In genomic region chr10:111881339-111882211, GRCm38 (mm10) we compare ENCODE assay signal across 11 mouse cellular contexts.
A peak's percentile ranks its signal among the peaks of the same experiment; 100 is the strongest.
DNase-seq lines count a peak whose midpoint lies in the region; ATAC-seq lines count a peak whose summit lies in the region.
"Had no signal": no experiment of that assay in that cellular context is flagged by ENCODE, and none has a peak within 500 bp of the region (broad histone marks: within the 10 kb centered on the region; RNA-seq: fewer than 3 reads in every experiment).

No protein-coding gene starts in this region.

- no peaks in the 10 kb centered on the region for H3K9me3 ChIP-seq in limb, embryonic 13.5 days
- H3K9me3 ChIP-seq in limb, embryonic 10.5 days (replicated peaks), result no peaks in the 10 kb centered on the region
- no peaks in the 10 kb centered on the region for H3K9me3 ChIP-seq in hindbrain, embryonic 12.5 days (replicated peaks)
- H3K9me3 ChIP-seq: megakaryocyte, embryonic 14.5 days had no signal

- H3K4me2 ChIP-seq in limb, embryonic 13.5 days (replicated peaks), result 0 out of 2 replicates have a peak overlapping the region, but pooled peaks have one; percentile 4
- H3K4me2 ChIP-seq in hindbrain, embryonic 12.5 days (replicated peaks), result peak overlapping the region; percentile 29; the same call in 1 of the 2 replicates

- 57% methylated on average over 24 of the region's 24 CpGs for WGBS in limb, embryonic 13.5 days
- 77% methylated on average over 24 of the region's 24 CpGs for WGBS in limb, embryonic 10.5 days
- 52% methylated on average over 24 of the region's 24 CpGs for WGBS in hindbrain, embryonic 12.5 days

- no peak overlapping the region for H3K4me3 ChIP-seq in limb, embryonic 13.5 days
- no peak overlapping the region for H3K4me3 ChIP-seq in limb, embryonic 10.5 days
- H3K4me3 ChIP-seq in hindbrain, embryonic 12.5 days, result no peak overlapping the region
- H3K4me3 ChIP-seq: heart, adult 2 months; megakaryocyte, embryonic 14.5 days had no signal

- H3K9ac ChIP-seq in limb, embryonic 13.5 days, result no peak overlapping the region
- H3K9ac ChIP-seq in hindbrain, embryonic 12.5 days, result no peak overlapping the region

- H3K36me3 ChIP-seq in limb, embryonic 13.5 days, result no peaks in the 10 kb centered on the region
- no peaks in the 10 kb centered on the region for H3K36me3 ChIP-seq in limb, embryonic 10.5 days
- no peaks in the 10 kb centered on the region for H3K36me3 ChIP-seq in hindbrain, embryonic 12.5 days

- H3K4me1 ChIP-seq in limb, embryonic 13.5 days, result no peaks in the 10 kb centered on the region
- H3K4me1 ChIP-seq in limb, embryonic 10.5 days, result peaks cover 13% of the 10 kb centered on the region
- peaks cover 5% of the 10 kb centered on the region; the same call in 1 of the 2 replicates for H3K4me1 ChIP-seq in hindbrain, embryonic 12.5 days

- H3K27ac ChIP-seq in limb, embryonic 13.5 days, result no peak overlapping the region
- no peak overlapping the region for H3K27ac ChIP-seq in limb, embryonic 10.5 days
- peak overlapping the region; percentile 44; the same call in 1 of the 2 replicates for H3K27ac ChIP-seq in hindbrain, embryonic 12.5 days
- H3K27ac ChIP-seq: heart, adult 2 months had no signal

- no peaks in the 10 kb centered on the region for H3K27me3 ChIP-seq in limb, embryonic 13.5 days
- no peaks in the 10 kb centered on the region for H3K27me3 ChIP-seq in limb, embryonic 10.5 days (ENCODE audit: low read depth, poor library complexity, severe bottlenecking)
- H3K27me3 ChIP-seq in hindbrain, embryonic 12.5 days, result no peaks in the 10 kb centered on the region

- ATAC-seq in limb, embryonic 13.5 days (ENCODE audit: low FRiP score, low read depth), result no peak
- peak; percentile 60 for ATAC-seq in hindbrain, embryonic 12.5 days (ENCODE audit: low FRiP score)
- ATAC-seq: inflammation-experienced regulatory T-cells, adult 6 months had no signal

- DNase-seq in limb, embryonic 10.5 days (ENCODE audit: low spot score), result no peak
- peak; percentile 14 to 35 for DNase-seq in kidney, postnatal 4 days
- peak; percentile 28 for DNase-seq in right cerebral cortex, postnatal 25 days
- no peak for DNase-seq in adrenal gland, postnatal 36 days
- no peak for DNase-seq in cerebellum, adult 18-20 months
- DNase-seq: adrenal gland, postnatal 10 days; heart, adult 2 months had no signal

Comparison
In these comparisons a context has a peak if more than half of its experiments do, and no peak if none do; other contexts are left out.
1. DNase-seq: peak in kidney, postnatal 4 days (2 of 2) and right cerebral cortex, postnatal 25 days (single experiment); none in limb, embryonic 10.5 days (single experiment), adrenal gland, postnatal 36 days (0 of 2) and cerebellum, adult 18-20 months (0 of 2).